Mouse (Mus musculus) CD8-positive naive resting alpha-beta T cell, adult 2 months (primary cell): Measurements from ENCODE around the gene Mrpl16.

Experiments
- DNase-seq, 2 experiments: peaks; one replicate each; pipeline ENCODE4 v3.0.0; 2022; ENCODE audit warnings: low read depth in 2 of 2, low spot score in 2 of 2

Gene Mrpl16

DNA sequence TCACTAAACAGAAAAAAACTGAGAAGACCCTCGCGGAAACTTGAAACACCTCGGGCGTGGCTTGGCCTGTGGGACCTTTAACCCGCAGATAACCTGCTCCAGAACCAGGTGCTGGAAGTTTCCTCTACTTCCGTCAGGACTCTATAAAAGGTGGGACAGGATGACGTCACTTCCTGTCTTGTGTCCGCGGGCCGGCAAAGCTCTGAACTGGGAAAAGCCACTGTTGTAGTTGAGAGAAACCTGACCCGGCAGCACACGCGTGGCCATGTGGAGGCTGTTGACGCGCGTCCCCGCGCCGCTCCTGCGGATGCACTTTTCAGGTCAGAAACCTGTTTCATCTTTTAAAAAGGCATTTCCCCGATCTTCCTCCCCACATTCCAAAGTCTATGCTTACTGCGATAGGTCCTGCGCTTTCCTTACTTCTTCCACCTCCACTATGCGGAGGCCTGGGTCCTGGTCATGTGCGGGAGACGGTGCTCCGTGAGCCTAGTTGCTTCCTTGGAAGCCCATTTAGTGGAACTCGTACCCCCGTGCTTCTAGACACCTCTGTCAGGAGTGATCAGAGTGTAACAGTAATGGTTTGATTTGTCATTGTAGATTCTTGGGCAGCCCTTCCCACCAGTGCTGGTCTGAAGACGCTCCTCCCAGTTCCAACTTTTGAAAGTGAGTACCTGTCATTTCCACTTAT, at the start of gene Mrpl16:
TSS of gene Mrpl16 (plus strand) at position 187 of the 688 bp plus-strand sequence.
- peak; percentile 88 to 91 for DNase-seq

DNA sequence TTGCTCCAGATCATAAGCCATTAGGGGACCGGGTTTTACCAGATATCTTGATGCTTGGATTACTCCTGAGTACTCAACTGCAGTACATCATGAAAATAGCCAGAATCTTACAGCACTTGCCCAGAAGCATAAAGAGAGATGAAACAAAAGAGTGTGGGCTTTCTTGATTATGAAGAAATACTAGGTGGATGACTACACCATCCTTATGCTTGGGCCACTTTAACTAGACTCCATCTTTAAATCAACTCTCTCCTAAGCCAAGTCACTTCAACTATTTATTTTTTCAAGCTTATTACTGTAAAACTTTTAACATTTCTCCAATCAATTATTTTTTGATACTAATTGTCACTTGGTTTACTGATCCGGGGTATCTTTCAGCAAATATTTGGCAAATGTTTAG, 46.3 kb upstream of the Mrpl16 start:
- DNase-seq, result no peak

- DNase-seq, result no peak
Measured at GRCm38 (mm10) chr19:11724275-11724674, 45.9 kb upstream of the Mrpl16 start.

GRCm38 (mm10) chr19:11725915-11726314, 44.3 kb upstream of the Mrpl16 start:
- no peak for DNase-seq

- no peak for DNase-seq
Measured at GRCm38 (mm10) chr19:11727304-11727703, 42.9 kb upstream of the Mrpl16 start.

DNA sequence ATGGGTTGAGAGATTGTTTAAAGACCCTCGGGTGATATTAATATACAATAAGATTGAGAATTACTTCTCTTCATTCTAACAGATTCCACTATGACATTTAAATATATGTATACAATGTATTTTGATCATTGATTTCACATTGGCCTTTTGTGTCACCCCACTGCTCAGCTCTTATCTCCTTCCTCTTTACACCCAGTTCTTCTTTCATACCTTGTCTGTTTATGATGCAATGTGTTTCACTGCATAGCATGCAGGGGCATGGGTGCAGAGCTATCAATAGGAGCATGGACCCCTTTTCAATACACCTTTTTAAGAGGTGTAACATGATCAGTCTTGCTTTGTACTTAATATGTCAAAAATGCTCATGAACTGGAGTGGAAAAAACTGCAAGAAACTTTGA, 39.9 kb upstream of the Mrpl16 start:
- DNase-seq, result no peak

- DNase-seq, result no peak
Measured at GRCm38 (mm10) chr19:11736455-11736854, 33.7 kb upstream of the Mrpl16 start.

DNA sequence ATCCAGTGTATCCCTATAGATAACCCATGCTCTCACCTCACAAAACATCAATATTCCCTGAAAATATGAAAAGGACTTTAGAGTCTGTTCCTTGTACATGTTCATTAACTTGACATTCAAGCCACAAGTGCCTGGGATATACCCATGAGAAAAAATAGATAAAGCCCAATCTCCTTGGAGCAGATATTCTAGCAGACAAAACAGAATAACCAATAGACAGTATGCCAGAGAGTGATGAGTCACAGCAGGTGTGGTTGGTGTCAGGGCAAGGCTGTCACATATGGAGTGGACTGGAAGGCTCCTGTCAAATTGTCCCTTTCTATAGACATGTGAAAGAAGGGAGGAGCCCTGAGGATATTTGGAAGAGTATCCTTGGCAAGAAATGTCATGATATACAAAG, 24.5 kb upstream of the Mrpl16 start:
- no peak for DNase-seq

DNA sequence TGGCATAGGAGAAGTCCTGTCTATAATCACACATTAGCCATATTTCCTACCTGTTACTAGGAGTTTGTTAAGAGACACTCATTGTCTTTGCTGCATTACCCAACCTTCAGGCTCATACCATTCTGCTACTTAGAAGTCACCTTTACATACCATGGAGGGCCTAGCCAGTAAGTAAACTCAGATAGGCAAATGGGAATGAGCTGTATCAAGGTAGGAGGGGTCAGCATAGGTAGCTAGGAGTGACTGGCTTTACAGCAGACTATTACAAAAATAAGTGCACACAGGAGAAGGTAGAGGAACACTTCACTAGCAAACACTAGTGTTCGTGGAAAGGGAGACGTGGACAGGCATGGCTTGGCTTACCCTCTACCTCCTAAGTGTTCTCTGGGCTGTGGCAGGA, 22.9 kb upstream of the Mrpl16 start, which contains the start of gene Gif:
TSS of gene Gif (plus strand) at position 257 of the 400 bp plus-strand sequence.
- no peak for DNase-seq

DNA sequence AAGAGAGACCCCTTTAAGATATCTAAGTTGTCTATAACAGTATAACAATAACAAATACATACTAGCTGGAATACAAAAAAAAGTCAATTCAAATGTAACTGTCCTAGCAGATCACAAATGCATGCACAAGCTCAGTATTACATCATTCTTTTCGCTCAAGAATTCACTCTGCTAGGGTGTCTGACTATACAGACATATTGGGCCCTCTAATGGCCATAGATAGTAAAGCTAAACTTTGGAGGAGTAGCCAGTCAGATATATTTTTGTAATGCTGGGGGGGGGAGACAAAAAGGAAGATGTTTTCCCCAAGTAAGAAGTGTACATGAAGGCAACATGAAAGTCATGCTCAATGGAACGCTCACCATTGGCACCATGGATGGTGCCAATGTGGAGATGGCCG, 5.1 kb upstream of the Mrpl16 start:
- no peak for DNase-seq

- no peak for DNase-seq
Measured at GRCm38 (mm10) chr19:11766413-11766812, 3.8 kb upstream of the Mrpl16 start.

- peak; percentile 38 to 51 for DNase-seq
Measured at GRCm38 (mm10) chr19:11768163-11768562, 2.0 kb upstream of the Mrpl16 start.

GRCm38 (mm10) chr19:11769257-11769920, 802 bp upstream of the Mrpl16 start:
- no peak for DNase-seq

DNA sequence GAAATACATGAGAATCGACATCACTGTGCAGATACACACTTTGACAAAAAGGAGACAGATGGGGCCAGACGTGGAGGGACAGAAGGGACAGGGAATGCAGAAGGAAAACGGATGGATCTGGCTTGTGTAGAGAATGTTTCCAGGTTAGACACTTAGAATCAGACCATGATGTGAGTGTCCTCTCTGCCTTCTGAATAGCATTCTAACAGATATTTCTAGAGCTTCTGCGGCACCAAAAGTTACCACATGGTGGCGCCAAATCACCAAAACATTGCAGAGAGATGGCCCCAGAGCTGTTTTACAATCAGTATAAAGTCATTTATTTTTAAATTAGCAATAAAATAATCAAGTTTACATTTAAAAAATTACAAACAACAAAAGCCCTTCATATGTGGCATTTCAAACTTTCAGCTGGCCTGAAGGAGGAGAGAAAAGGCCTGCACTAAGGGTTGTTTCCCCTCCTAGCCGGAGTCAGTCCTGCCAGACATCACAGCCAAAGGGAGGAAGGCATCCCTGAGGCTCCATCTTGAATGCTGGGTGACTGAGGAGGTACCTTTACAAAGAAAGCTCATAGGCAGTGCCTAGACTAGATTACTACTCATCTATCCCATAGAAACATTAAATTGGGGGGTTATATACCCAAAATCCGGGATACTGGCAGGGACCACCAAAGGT, 7.1 kb downstream of the Mrpl16 start:
- DNase-seq, result peak; percentile 35 to 61

DNA sequence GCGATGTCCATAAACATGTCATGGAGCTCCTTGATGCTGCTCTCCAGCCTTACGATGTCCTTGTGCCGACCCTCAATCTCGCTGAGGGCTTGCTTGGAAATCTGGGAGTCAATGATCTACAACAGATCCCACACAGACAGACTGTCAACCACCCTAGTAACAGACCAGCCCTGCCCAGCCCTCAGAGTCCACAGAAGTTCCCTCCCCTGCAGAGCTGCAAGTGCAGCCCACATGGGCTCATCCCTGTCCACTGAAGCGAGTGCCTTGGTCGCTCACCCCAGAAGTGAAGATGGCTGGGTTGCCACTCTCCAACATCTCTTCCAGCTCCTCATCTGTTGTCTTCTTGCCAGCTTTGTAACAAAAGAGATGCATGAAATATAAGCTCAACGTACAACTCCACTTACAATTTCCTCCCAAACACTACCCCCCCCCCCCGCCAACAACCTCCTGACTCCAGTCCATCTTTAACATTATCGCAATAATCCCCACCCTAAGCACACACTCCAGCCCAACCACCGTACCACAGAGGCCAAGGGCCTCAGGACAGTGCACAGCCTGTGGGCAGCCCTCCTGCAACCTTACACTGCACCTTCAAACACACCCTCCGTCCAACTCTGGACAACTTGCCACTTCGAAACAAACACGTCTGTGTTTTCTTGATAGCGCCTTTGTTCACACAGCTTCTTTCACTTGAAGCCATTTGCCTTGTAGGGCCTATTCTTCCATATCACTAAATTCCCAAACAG, 15.4 kb downstream of the Mrpl16 start:
- DNase-seq, result no peak

- no peak for DNase-seq
Measured at GRCm38 (mm10) chr19:11787826-11788225, 17.6 kb downstream of the Mrpl16 start.

DNA sequence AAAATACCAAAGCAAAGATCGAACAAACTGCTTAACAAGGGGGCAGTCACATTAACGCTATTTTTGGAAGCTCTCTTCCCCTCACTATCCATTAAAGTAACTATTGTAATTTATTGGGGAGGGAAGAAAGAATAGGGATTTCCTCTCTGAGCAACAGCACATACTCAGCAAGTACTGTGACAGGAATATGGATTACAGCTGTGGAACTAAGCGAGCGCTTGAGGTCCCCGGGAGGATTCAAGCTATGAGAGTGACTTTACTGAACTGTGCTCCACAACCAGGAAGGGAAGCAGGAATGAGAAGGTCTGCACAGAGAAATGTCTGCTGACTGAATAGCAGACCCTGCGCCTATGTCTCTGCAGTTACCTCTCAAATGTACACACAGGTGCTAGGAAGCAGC, 18.7 kb downstream of the Mrpl16 start:
- no peak for DNase-seq

- DNase-seq, result no peak
Measured at GRCm38 (mm10) chr19:11791825-11792224, 21.6 kb downstream of the Mrpl16 start.

- no peak for DNase-seq
Measured at GRCm38 (mm10) chr19:11793741-11794359, 23.7 kb downstream of the Mrpl16 start.

DNA sequence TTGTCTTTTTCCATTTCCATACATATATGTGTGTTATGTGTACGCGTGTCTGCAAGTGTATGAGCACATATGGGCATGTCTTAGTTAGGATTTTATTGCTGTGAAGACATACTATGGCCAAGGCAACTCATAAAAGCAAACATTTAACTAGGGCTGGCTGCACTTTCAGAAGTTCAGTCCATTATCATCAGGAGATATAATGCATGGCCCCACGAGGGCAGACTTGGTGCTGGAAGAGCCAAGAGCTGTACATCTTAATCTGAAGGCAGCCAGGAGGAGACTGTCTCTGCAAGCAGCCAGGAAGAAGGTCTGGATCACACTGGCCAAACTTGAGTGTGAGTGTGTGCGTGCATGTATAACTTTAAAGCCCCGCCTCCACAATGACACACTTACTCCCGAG, 24.3 kb downstream of the Mrpl16 start:
- no peak for DNase-seq
